Mouse (Mus musculus) kidney, adult 11 months (tissue): Measurements from ENCODE around the gene Tmem179b.
A peak's percentile ranks its signal among the peaks of the same experiment; 100 is the strongest.
"Not testable (repeated sequence)": the region's sequence is repeated elsewhere in the genome, so short reads cannot be mapped to it uniquely, and the experiment has no call there.

Source experiments
- DNase-seq: peaks from one replicate; pipeline ENCODE4 v3.0.0; 2022

Gene Tmem179b

GRCm38 (mm10) chr19:8728335-8729099 lies 45.8 kb downstream of the Tmem179b start:
- DNase-seq, result not testable (repeated sequence)

GRCm38 (mm10) chr19:8727495-8728114 lies 46.7 kb downstream of the Tmem179b start:
- DNase-seq, result no peak

- no peak for DNase-seq
Observed at GRCm38 (mm10) chr19:8726609-8727390, 47.5 kb downstream of the Tmem179b start.

- DNase-seq, result no peak
Observed at GRCm38 (mm10) chr19:8725081-8725613, 49.1 kb downstream of the Tmem179b start.

- no peak for DNase-seq
Observed at GRCm38 (mm10) chr19:8724392-8724791, 49.9 kb downstream of the Tmem179b start.

GRCm38 (mm10) chr19:8723574-8724346 lies 50.5 kb downstream of the Tmem179b start:
- no peak for DNase-seq

- DNase-seq, result peak; percentile 97
Observed at GRCm38 (mm10) chr19:8722907-8723573, 51.2 kb downstream of the Tmem179b start, which contains the start of gene Slc3a2. Gene Slc3a2 (minus strand): TSS chr19:8723369.

- DNase-seq, result no peak
Observed at GRCm38 (mm10) chr19:8722559-8722906, 51.7 kb downstream of the Tmem179b start.
